Mouse (Mus musculus): Measurements from ENCODE around the gene Mfsd2b.

DNA sequence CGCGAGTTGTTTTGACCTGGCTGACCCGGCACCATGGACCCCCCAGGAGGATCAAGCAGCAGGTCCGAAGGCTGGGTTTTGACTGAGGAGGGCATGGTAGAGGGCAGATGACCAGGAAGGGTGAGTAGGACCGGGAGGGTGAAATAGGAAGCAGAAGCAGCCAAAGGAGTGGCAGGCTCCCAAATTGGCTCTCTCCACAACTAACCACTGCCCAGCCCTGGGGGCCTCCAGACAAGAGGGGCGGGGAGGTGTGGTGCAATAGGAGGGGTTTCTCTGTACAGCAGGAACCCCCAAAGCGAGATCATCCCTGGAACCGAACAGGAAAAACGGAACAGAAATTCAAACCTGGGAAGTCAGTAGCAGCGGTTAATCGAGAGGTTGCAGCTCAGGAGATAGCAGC is 33.4 kb downstream of the Mfsd2b start:
- no peak for TF ChIP-seq CTCF (IDR thresholded peaks at IDR 0.05; ENCODE audit: control insufficient read depth, insufficient read depth, low read length)
- TF ChIP-seq POLR2A (IDR thresholded peaks at IDR 0.05; ENCODE audit: borderline replicate concordance, control insufficient read depth, low read depth, low read length) = no peak
